Mouse (Mus musculus) forebrain, embryonic 16.5 days (tissue): Measurements from ENCODE around the gene Mxd4. TPM values are rescaled to one million over a fixed set of nuclear protein-coding genes. Genes with fewer than 3 reads are reported as not detected.

Experiments used
- ATAC-seq: fragments of 200-750 bp; cut with Nextera tagmentation; 2 replicates; pipeline ENCODE4 v1.8.0; 2017; ENCODE audit warnings: mild to moderate bottlenecking, moderate library complexity
- H3K27ac ChIP-seq: fragments of 300-500 bp; sonication (generic); 2 replicates; pipeline ENCODE4 v1.5.1; 2014; ENCODE audit warnings: low read length, control low read depth
- H3K27me3 ChIP-seq: fragments of 300-500 bp; sonication (generic); replicated peaks from 2 replicates; pipeline ENCODE4 v1.6.1; 2014; ENCODE audit warnings: low read length; ENCODE audit not compliant: control insufficient read depth, insufficient read depth
- H3K36me3 ChIP-seq: fragments of 300-500 bp; sonication (generic); 2 replicates; pipeline ENCODE4 v1.6.1; 2014; ENCODE audit not compliant: control insufficient read depth, insufficient read depth
- H3K4me1 ChIP-seq: fragments of 300-500 bp; sonication (generic); replicated peaks from 2 replicates; pipeline ENCODE4 v1.6.1; 2014; ENCODE audit warnings: low read length; ENCODE audit not compliant: control insufficient read depth, insufficient read depth
- H3K4me2 ChIP-seq: fragments of 300-500 bp; sonication (generic); 2 replicates; pipeline ENCODE4 v1.6.1; 2014; ENCODE audit warnings: mild to moderate bottlenecking, low read length, control low read depth
- H3K4me3 ChIP-seq: fragments of 300-500 bp; sonication (generic); replicated peaks from 2 replicates; pipeline ENCODE4 v1.5.1; 2014; ENCODE audit warnings: mild to moderate bottlenecking, low read length, control low read depth
- H3K9ac ChIP-seq: fragments of 300-500 bp; sonication (generic); replicated peaks from 2 replicates; pipeline ENCODE4 v1.6.1; 2014; ENCODE audit warnings: low read depth, low read length, control low read depth
- H3K9me3 ChIP-seq: fragments of 300-500 bp; sonication (generic); 2 replicates; pipeline ENCODE4 v1.6.1; 2016; ENCODE audit warnings: low read length; ENCODE audit not compliant: control insufficient read depth
- WGBS: fragments of 180-500 bp; shearing (Covaris S2); extraction: QIAGEN DNeasy Blood & Tissue Kit; methylation state at CpG from one replicate; pipeline ENCODE4 v1.1.7; 2014; 5-methylcytosine and 5-hydroxymethylcytosine counted together
- polyA plus RNA-seq: library from polyadenylated mRNA; unstranded; fragments of >200 nt; fragmentation: Nextera tagmentation; extraction: Ambion mirVana; gene quantifications from 2 replicates; pipeline ENCODE4 v1.2.1, GENCODE M21; 2015

Gene Mxd4
- polyA plus RNA-seq, 1 experiment from 2014 or later = 47.2 TPM

DNA sequence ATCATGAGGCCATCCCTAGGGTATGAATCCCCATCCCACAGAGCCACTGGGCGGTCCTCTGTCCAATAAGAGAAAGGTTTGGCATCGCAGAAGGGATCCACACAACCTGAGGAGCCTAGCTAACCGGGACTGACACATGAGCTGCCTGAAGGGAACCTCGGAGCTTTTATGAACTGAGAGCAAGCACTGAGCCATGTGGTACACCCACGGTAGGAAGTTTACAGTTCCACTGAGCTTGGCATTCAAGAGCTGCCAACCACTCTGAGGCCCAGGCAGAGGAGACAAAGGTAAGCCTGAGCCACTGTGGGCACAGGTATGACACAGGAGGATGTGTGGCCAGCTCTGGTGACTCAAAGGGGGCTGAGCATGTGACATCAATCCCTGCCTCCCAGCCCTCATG lies 37.0 kb upstream of the Mxd4 start:
- Histone ChIP-seq H3K27ac (no peak overlapping the region), H3K36me3 (no peaks in the 10 kb centered on the region), H3K4me2 (no peak overlapping the region), H3K4me1 (no peaks in the 10 kb centered on the region), H3K9ac (no peak overlapping the region), H3K9me3 (no peaks in the 10 kb centered on the region), H3K27me3 (no peaks in the 10 kb centered on the region), H3K4me3 (no peak overlapping the region)
- ATAC-seq = no peak
- WGBS = 86% methylated on average over 5 of the region's 5 CpGs

- Histone ChIP-seq H3K4me3 (no peak overlapping the region), H3K9ac (no peak overlapping the region), H3K4me2 (no peak overlapping the region), H3K9me3 (no peaks in the 10 kb centered on the region), H3K27me3 (no peaks in the 10 kb centered on the region), H3K36me3 (no peaks in the 10 kb centered on the region), H3K4me1 (no peaks in the 10 kb centered on the region), H3K27ac (no peak overlapping the region)
- WGBS = 85% methylated on average over 4 of the region's 4 CpGs
- ATAC-seq = no peak
Measured at GRCm38 (mm10) chr5:34220001-34220400, 32.5 kb upstream of the Mxd4 start.

DNA sequence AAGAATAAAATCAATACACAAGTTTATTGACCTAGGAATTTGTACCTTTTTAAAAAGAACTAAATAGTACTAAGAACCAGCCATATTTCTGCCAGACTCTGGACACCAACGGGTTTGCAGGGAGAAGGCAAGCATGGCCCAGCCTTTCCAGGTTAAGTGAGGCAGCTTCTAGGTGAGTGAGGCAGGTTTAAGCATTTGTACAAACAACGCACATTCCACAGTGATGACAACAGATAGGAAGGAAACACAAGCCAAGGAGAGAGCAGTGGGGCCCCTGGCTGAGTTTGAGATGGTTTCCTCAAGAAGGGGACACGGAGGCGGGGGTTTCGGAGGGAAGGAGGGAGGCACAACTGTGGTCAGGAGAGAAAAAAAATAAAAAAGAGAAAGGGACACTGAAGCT lies 31.2 kb upstream of the Mxd4 start:
- Histone ChIP-seq H3K4me1 (no peaks in the 10 kb centered on the region), H3K36me3 (no peaks in the 10 kb centered on the region), H3K9ac (no peak overlapping the region), H3K27ac (no peak overlapping the region), H3K27me3 (no peaks in the 10 kb centered on the region), H3K4me3 (no peak overlapping the region), H3K9me3 (no peaks in the 10 kb centered on the region), H3K4me2 (no peak overlapping the region)
- WGBS = 91% methylated on average over 5 of the region's 5 CpGs
- no peak for ATAC-seq

DNA sequence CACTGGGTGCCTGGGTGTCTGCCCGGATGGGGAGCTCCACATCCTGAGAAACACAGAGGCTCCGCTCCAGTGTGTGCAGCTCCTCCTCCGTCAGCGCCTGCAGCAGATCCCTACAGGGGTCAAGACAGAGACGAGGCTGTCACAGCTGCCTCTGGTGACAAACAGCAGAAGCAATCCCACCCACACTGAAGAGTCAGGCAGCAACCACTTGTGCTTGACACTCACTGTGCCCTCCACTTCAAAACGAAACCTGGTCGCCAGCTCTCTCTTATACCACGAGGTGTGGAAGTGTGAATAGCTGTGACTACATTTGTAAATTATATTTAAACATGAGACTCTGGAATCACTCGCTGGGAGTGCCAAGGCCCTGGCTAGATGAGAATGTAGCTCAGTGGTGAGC lies 30.2 kb upstream of the Mxd4 start:
- H3K27me3 ChIP-seq = no peaks in the 10 kb centered on the region
- no peak for ATAC-seq
- H3K4me1 ChIP-seq = no peaks in the 10 kb centered on the region
- no peak overlapping the region for H3K4me3 ChIP-seq
- H3K4me2 ChIP-seq = no peak overlapping the region
- no peak overlapping the region for H3K9ac ChIP-seq
- peaks cover 2% of the 10 kb centered on the region; the same call in 1 of the 2 replicates for H3K36me3 ChIP-seq
- no peaks in the 10 kb centered on the region for H3K9me3 ChIP-seq
- WGBS = 65% methylated on average over 9 of the region's 9 CpGs
- H3K27ac ChIP-seq = no peak overlapping the region

GRCm38 (mm10) chr5:34216025-34216424 lies 28.5 kb upstream of the Mxd4 start:
- no peak for ATAC-seq
- H3K27me3 ChIP-seq = no peaks in the 10 kb centered on the region
- no peak overlapping the region for H3K27ac ChIP-seq
- H3K4me1 ChIP-seq = no peaks in the 10 kb centered on the region
- no peak overlapping the region for H3K4me3 ChIP-seq
- H3K9ac ChIP-seq = no peak overlapping the region
- peaks cover 2% of the 10 kb centered on the region; the same call in 1 of the 2 replicates for H3K36me3 ChIP-seq
- H3K9me3 ChIP-seq = no peaks in the 10 kb centered on the region
- 80% methylated on average over 7 of the region's 7 CpGs for WGBS
- no peak overlapping the region for H3K4me2 ChIP-seq

- 76% methylated on average over 8 of the region's 8 CpGs for WGBS
- no peak for ATAC-seq
- Histone ChIP-seq H3K27me3 (no peaks in the 10 kb centered on the region), H3K9me3 (no peaks in the 10 kb centered on the region), H3K36me3 (peaks cover 2% of the 10 kb centered on the region; the same call in 1 of the 2 replicates), H3K9ac (no peak overlapping the region), H3K4me3 (no peak overlapping the region), H3K4me2 (no peak overlapping the region), H3K4me1 (no peaks in the 10 kb centered on the region), H3K27ac (no peak overlapping the region)
Measured at GRCm38 (mm10) chr5:34213659-34214058, 26.1 kb upstream of the Mxd4 start.

DNA sequence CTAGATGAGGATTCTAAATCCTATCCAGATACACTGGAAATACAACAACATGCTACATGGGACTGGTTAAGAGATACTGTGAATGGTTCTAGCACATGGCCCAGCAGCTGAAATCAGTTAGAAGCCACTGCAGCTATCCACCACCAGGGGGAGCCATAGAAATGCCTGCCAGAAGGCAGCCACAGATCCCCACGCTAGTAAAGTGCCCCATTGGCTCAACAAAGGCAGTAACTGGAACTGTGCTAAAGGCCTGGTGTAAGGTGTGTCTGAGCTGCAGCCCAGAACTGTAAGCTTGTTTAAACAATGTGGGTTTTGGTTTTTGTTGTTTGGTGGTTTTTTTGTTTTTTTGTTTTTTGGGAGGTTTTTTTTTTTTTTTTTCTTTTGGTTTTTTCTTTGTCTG lies 22.8 kb upstream of the Mxd4 start:
- H3K4me3 ChIP-seq = no peak overlapping the region
- H3K9ac ChIP-seq = no peak overlapping the region
- H3K27ac ChIP-seq = no peak overlapping the region
- peak; percentile 86 for ATAC-seq
- H3K36me3 ChIP-seq = peaks cover 2% of the 10 kb centered on the region; the same call in 1 of the 2 replicates
- no peaks in the 10 kb centered on the region for H3K4me1 ChIP-seq
- no peaks in the 10 kb centered on the region for H3K27me3 ChIP-seq
- 0% methylated on average over 1 of the region's 1 CpGs for WGBS
- H3K9me3 ChIP-seq = no peaks in the 10 kb centered on the region
- H3K4me2 ChIP-seq = no peak overlapping the region

GRCm38 (mm10) chr5:34207503-34207902 lies 20.0 kb upstream of the Mxd4 start:
- Histone ChIP-seq H3K4me2 (no peak overlapping the region), H3K9ac (no peak overlapping the region), H3K4me3 (no peak overlapping the region), H3K27ac (no peak overlapping the region), H3K9me3 (no peaks in the 10 kb centered on the region), H3K36me3 (no peaks in the 10 kb centered on the region), H3K4me1 (no peaks in the 10 kb centered on the region), H3K27me3 (no peaks in the 10 kb centered on the region)
- WGBS = 46% methylated on average over 3 of the region's 3 CpGs
- no peak for ATAC-seq

GRCm38 (mm10) chr5:34205788-34206187 lies 18.3 kb upstream of the Mxd4 start:
- Histone ChIP-seq H3K4me2 (no peak overlapping the region), H3K36me3 (no peaks in the 10 kb centered on the region), H3K4me1 (0 out of 2 replicates have a peak, but pooled peaks cover 3% of the 10 kb centered on the region), H3K27me3 (no peaks in the 10 kb centered on the region), H3K9me3 (no peaks in the 10 kb centered on the region), H3K27ac (no peak overlapping the region), H3K9ac (no peak overlapping the region), H3K4me3 (no peak overlapping the region)
- no peak for ATAC-seq
- 80% methylated on average over 2 of the region's 2 CpGs for WGBS

DNA sequence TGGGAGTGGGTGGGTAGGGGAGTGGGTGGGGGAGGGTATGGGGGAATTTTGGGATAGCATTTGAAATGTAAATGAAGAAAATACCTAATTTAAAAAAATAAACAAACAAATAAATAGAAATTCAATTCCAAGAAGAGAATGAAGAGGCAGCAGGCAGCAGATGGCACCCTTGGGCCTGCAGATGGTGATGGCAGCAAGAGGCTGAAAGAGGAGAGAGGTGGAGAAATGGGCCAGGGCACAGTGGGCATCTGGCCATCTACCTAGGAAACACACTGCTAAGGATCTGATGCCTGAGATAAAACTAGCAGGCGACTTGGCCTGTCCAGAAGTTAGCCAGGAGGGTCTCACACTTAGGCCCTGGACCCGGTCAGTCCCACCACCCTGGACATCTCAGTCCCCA lies 17.4 kb upstream of the Mxd4 start:
- H3K27ac ChIP-seq = no peak overlapping the region
- 67% methylated on average over 2 of the region's 2 CpGs for WGBS
- no peaks in the 10 kb centered on the region for H3K27me3 ChIP-seq
- 0 out of 2 replicates have a peak, but pooled peaks cover 3% of the 10 kb centered on the region for H3K4me1 ChIP-seq
- no peak overlapping the region for H3K4me3 ChIP-seq
- no peak for ATAC-seq
- no peak overlapping the region for H3K9ac ChIP-seq
- no peaks in the 10 kb centered on the region for H3K9me3 ChIP-seq
- H3K36me3 ChIP-seq = no peaks in the 10 kb centered on the region
- no peak overlapping the region for H3K4me2 ChIP-seq
